Mouse (Mus musculus) spleen, adult 2 months (tissue): ENCODE results near the gene Ddr2.

Experiments
- CTCF ChIP-seq: fragments of 200-500 bp; IDR thresholded peaks from 2 replicates; pipeline ENCODE4 v1.5.1; 2011; ENCODE audit warnings: mild to moderate bottlenecking, inconsistent platforms; ENCODE audit not compliant: insufficient read depth, insufficient read length, insufficient replicate concordance; ENCODE audit errors: extremely low read depth
- POLR2A ChIP-seq: fragments of 200-500 bp; IDR thresholded peaks from 2 replicates; pipeline ENCODE4 v1.6.1; 2011; ENCODE audit warnings: low read depth, low read length, inconsistent platforms

DNA sequence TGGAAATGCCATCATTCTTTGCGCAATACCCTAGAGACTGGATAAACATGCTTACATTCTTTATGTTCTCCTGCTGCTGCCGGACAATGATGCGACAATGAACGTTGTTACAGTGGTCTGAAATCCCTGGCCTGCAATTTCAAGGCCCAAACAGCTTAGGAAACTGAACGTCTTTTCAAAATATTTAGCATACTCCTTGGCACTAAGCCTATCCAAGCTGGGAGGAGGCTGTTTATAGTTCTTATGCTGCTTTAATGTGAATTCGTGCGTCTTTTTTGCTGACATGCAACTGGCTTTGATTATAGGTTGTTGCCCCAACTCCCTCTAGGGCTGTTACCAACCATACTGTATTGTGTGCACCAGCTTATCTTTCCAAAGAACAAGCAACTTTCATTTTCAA lies 161.7 kb downstream of the Ddr2 start:
- TF ChIP-seq CTCF (no peak), POLR2A (no peak)
